Mouse (Mus musculus): ENCODE results near the gene Cnfn.
"Not testable (repeated sequence)": the region's sequence is repeated elsewhere in the genome, so short reads cannot be mapped to it uniquely, and the experiment has no call there.

Cnfn gene

DNA sequence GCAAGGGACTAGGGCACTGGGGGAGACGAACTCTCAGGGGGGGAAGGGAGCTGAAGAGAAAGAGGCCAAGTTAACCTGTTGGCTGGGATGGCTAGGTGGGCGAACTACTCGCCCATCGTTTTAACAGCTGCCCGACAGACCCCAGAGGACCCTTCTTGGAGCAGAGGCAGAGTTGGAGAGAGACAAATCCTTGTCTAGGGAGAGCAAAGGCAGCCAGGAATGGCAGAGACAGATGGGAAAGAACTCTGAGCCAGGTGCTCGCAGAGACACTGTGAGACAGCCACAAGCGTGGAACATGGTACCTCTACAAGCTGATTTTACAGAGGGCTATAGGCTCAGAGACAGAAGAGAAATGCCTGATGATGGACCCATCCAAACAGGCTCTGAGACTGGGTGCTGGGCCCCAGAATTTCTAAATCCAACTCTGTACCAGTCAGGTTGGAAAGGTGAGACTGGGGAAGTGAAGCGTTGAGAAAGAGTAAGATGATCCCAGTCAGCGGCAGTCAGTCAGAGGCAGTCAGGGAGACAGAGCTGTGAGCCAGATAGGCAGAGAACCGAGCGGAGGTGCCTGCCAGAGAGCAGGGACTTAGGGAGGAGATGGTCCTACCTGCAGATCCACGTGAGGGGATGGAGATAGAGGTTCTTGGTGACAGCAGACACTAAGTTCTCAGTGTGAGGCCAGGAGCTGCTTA is at the start of gene Cnfn:
Cnfn (minus strand) TSS at position 667 of the 692 bp plus-strand sequence.
- DNase-seq (ENCODE audit: low spot score), result no peak

- no peak for DNase-seq (ENCODE audit: low spot score)
Observed at GRCm38 (mm10) chr7:25417597-25417996, 48.1 kb upstream of the Cnfn start.

DNA sequence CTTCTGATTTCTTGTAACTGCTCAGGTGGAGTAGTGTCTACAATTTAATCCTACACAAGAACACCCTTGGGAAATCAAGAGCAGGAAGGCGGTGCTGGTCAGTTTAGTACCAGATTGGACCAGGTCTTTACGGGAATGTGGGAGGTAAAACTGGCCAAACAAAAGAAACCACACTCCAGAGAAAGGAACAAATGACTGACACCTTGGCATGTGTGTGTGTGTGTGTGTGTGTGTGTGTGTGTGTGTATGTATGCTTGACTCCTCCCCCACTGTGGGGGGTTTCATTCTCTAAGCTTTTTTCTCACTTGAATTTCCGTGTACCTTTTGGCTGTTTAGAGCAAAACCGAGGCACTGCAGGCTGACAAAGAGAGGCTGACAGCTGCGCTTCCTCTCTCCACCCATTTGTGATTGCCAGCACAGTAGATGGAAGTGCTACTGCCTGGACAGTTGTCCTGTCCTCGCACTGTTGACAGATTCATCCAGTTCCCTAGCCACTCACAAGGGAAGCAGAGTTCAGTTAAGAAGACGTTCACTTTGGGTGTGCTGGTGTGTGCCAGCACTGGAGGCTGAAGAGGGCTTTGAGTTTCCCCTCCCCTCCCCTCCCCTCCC is 43.4 kb upstream of the Cnfn start, which contains the start of gene Cxcl17:
Cxcl17 (minus strand) TSS at position 54 of the 609 bp plus-strand sequence.
- no peak for DNase-seq (ENCODE audit: low spot score)

DNA sequence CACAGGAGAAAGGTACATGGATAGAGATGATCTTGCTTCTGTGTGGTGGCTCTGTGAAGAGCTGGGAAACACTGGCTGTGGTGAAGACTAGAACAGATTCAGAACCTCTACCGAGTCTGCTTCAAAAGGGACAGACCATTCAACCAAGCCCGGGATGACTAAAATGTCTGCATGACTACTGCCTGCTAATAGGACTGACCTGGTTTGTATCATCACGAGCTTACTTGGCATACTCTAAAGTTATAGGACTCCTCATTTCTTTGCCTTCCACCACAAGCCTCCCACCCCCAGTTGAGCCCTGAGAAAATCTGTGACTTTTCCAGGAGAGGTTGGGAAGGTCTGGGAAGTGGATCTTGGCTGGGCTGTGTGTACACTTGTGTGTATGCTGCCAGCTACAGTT is 42.3 kb upstream of the Cnfn start:
- DNase-seq (ENCODE audit: low spot score), result no peak

GRCm38 (mm10) chr7:25410969-25411615 is 41.6 kb upstream of the Cnfn start:
- no peak for DNase-seq (ENCODE audit: low spot score)

- peak; percentile 50 for DNase-seq (ENCODE audit: low spot score)
Observed at GRCm38 (mm10) chr7:25409114-25409760, 39.7 kb upstream of the Cnfn start.

DNA sequence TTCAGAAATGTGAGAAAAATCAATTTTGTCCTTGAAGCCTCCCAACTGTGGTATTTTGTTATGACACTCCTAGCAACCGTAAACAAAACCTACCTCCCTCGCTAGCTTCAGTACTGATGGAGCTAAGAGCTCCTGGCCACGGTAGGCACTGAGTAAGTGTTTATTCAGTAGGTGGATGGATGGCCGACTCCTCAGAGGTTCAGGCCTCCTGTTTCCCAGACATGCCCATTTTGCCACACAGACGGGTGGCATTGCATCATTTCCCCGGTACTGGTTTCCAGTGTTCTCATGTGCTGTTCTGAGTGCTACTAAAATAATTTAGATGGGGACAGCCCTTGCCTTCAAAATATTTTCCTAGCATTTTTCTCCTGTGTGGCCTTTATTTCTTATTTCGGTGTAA is 36.9 kb upstream of the Cnfn start:
- DNase-seq (ENCODE audit: low spot score), result no peak

DNA sequence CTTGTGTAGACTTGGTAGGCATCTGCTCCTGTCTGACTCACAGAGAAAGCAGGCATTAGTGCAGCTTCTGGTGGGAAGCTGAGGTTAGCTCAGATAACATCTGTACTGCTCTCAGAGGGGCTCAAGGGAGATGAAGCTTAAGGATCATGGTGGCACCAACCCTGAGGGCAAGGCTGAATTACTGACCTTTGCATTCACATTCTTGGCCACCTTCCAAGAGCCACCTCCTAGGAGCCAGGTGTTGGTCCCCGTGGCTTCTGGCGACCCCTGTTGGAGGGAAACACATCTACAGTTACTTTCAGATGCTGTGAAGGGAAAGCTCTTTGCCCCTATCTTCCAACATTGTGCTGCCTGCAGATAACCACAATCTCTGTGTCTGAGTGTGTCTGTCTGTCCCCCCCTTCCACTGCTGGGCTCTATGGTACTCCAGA is 33.2 kb upstream of the Cnfn start:
- peak; percentile 69 for DNase-seq (ENCODE audit: low spot score)

DNA sequence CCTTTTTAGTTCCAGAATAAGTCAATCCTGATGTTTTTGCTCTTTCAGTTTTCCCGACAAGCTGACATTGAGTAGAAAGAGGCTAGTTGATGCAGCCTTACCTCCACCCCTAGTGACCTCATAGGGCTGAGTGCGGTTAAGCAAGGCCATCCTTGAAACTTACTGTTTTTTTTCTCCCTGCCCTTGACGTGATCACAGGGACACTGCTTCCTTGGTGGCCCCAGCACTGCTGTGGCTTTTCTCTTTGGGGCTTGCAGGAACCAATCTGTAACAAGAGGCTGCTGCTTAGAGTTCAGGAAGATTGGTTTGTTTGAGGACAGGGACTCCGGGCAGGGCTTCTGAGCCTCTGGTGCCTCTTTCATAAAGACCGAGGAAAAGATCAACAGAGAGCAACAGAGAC is 32.5 kb upstream of the Cnfn start:
- DNase-seq (ENCODE audit: low spot score), result no peak

DNA sequence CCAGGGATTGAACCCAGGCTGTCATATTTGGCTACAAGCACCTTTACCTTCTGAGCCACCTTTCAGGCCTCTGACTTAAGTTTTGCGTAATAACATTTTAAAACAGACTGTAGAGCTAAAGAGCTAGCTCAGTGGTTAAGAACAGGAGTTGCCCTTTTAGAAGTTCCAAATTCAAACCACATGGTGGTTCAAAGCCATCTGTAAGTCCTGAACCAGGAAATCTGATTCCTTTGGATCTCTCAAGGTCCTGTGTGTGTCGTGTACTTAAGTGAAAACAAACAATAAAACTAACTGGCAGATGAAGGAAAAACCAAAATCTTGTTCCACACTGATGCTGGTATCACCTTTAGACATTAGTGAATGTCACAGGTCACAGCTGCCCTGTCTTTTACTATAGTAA is 32.0 kb upstream of the Cnfn start:
- DNase-seq (ENCODE audit: low spot score), result no peak

DNA sequence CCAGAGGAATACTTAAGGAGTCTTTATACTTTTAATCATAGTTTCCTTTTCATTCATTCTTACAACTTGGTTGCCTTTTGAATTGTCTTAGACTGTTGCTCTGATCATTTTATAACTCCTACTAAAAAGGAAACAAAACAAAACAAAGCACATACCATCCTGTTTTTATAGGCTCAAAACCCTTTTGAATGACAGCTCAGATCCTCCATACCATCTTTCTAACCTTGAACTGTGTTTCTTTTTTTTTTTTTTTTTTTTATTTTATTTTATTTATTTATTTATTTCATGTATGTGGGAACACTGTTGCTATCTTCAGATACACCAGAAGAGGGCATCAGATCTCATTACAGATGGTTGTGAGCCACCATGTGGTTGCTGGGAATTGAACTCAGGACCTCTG is 29.5 kb upstream of the Cnfn start:
- DNase-seq (ENCODE audit: low spot score), result not testable (repeated sequence)

- no peak for DNase-seq (ENCODE audit: low spot score)
Observed at GRCm38 (mm10) chr7:25398610-25399009, 29.1 kb upstream of the Cnfn start, which contains the start of gene Lipe. Lipe (minus strand) TSS chr7:25398710.

DNA sequence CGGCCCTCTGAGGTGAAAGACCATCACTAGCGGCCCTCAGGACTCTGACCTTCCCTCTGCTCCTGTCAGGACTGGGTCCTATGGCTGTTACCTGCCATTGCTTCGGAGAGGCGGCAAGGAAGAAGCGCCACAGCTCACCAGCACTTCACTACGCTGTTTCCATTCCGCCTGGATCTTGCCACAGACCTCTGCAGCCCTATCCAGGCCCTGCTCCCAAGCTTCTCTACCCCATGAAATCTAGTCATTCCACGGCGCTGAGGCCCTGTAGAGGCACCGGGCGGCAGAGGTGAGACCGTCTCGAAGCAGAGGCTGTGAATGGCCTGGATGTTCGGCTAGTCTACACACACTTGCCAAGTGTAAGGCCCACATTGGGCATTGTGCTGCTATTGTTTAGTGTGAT is 27.1 kb upstream of the Cnfn start:
- DNase-seq (ENCODE audit: low spot score), result no peak

DNA sequence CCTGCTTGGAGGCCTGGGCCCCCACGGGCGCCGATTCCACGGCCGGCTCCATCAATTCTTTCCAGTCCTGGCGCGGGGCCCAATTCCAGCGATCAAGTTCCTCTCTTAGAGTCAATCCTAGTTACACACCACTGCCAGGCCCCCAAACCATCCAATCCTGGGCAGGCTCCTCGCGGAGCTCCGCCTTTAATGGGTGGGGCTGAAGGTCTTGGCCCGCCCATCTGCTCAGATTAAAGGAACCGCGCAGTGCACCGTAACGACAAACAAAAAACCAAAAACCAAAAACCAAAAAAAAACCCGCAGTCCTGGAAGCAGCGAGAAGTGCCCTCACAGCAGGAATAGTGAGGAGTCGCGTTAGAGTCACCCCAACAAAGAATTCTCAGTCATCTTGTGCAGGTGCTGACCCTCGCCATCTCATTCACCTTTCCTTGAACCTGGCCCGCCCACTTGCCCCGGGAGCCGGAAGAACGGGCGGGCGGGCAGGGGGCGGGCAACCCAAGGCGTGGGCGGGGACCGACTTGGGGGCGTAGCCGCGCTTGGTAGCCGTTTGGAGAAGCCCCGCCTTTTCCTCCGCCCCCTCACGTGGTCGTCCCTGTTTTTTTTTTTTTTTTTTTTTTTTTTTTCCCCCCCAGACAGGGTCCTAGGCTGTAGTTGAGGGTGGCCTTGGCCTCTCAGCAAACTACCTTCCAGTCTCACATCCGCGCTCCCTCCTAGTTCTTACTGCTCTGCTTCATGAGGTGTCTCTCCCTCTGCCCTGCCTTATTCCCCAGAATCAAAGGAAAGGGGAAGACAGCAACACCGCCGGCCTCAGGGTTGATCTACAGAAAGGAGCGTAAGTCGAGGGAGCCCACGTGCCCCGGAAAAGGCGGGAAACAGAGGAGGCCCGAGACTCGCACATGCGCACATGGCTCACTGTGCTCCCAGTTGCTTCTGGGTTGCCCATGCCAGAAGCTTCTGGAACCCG is 26.3 kb upstream of the Cnfn start:
- DNase-seq (ENCODE audit: low spot score), result peak; percentile 97

GRCm38 (mm10) chr7:25395186-25395557 is 25.6 kb upstream of the Cnfn start:
- DNase-seq (ENCODE audit: low spot score), result no peak

GRCm38 (mm10) chr7:25394754-25395153 is 25.2 kb upstream of the Cnfn start:
- DNase-seq (ENCODE audit: low spot score), result no peak

- no peak for DNase-seq (ENCODE audit: low spot score)
Observed at GRCm38 (mm10) chr7:25393451-25394210, 24.1 kb upstream of the Cnfn start.

DNA sequence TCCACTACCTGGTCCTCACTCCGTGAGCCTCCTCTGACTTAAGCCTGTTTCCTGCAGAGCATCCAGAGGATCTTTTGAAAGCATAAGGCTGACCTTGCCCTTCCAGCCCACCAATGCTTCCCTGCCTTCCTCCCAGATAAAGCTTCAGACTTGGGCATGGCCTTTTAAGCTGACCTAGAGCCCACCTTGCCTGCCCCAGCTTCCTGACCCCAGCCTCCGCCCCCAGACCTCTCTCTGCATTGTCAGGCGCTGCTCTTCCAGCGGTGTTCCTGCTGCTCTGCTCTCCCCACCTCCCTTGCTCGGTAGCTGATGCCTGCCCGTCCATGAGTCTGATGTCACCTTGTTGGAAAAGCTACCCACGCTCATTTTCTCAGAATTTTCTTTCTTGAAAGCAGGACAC is 23.3 kb upstream of the Cnfn start:
- DNase-seq (ENCODE audit: low spot score), result no peak

GRCm38 (mm10) chr7:25391856-25392453 is 22.4 kb upstream of the Cnfn start:
- DNase-seq (ENCODE audit: low spot score), result no peak

GRCm38 (mm10) chr7:25390986-25391385 is 21.5 kb upstream of the Cnfn start:
- DNase-seq (ENCODE audit: low spot score), result no peak

Measured in lung, postnatal 25 days (tissue).